Mouse (Mus musculus): ENCODE data around the gene Ppm1h. TPM values are rescaled to one million over a fixed set of nuclear protein-coding genes. Genes with fewer than 3 reads are reported as not detected.
"Not testable (repeated sequence)": the region's sequence is repeated elsewhere in the genome, so short reads cannot be mapped to it uniquely, and the experiment has no call there.

Ppm1h gene
- polyA plus RNA-seq, 1 experiment from 2014 or later: 24.7 TPM

DNA sequence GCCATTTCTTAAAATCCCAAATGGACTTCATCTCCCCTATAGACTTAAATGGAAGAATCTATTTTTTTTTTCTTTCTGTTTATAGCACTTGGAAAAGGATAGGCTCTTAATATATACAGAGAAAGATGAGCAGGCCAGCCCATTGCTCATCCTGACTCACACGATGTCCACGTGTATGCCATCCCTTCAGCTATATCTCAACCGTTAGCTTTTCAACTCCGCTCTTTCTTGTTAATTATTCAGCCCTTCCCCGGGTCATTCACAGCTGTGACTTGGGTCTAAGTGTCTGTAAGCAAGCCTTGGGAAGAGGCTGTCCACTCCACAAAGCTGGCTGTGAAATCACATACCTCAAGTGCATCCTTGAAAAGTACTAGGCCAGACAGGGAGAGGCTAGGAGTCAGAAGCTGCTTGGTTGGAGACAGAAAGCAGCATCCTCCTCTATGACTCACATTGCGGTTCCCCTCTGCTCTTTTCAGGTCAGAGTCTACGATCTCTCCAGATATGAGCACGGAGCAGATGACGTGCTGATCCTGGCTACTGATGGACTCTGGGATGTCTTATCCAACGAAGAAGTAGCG is 241.7 kb downstream of the Ppm1h start:
- peaks cover 11% of the 10 kb centered on the region for H3K36me3 ChIP-seq (ENCODE audit: insufficient read depth, low read length)
- ATAC-seq (ENCODE audit: low FRiP score, low TSS enrichment): no peak
- H3K4me3 ChIP-seq (ENCODE audit: low read length): no peak overlapping the region
- H3K27me3 ChIP-seq (ENCODE audit: insufficient read depth, low read length): no peaks in the 10 kb centered on the region
- H3K4me1 ChIP-seq (ENCODE audit: insufficient read depth, low read length): peaks cover 10% of the 10 kb centered on the region; the same call in 1 of the 2 replicates
- H3K27ac ChIP-seq (ENCODE audit: low read length): no peak overlapping the region
- 95% methylated on average over 11 of the region's 11 CpGs for WGBS
- no peaks in the 10 kb centered on the region for H3K9me3 ChIP-seq (ENCODE audit: low read length)
- no peak overlapping the region for H3K9ac ChIP-seq (replicated peaks; ENCODE audit: low read length)
- H3K4me2 ChIP-seq (replicated peaks; ENCODE audit: low read depth, low read length): no peak overlapping the region

- Histone ChIP-seq H3K27me3 (ENCODE audit: insufficient read depth, low read length) (no peaks in the 10 kb centered on the region), H3K4me1 (ENCODE audit: insufficient read depth, low read length) (no peaks in the 10 kb centered on the region), H3K9ac (replicated peaks; ENCODE audit: low read length) (no peak overlapping the region), H3K36me3 (ENCODE audit: insufficient read depth, low read length) (peaks cover 14% of the 10 kb centered on the region), H3K4me3 (ENCODE audit: low read length) (no peak overlapping the region), H3K27ac (ENCODE audit: low read length) (no peak overlapping the region), H3K4me2 (replicated peaks; ENCODE audit: low read depth, low read length) (no peak overlapping the region), H3K9me3 (ENCODE audit: low read length) (no peaks in the 10 kb centered on the region)
- WGBS: 44% methylated on average over 7 of the region's 7 CpGs
- ATAC-seq (ENCODE audit: low FRiP score, low TSS enrichment): no peak
Observed at GRCm38 (mm10) chr10:122922226-122922625, 243.7 kb downstream of the Ppm1h start.

DNA sequence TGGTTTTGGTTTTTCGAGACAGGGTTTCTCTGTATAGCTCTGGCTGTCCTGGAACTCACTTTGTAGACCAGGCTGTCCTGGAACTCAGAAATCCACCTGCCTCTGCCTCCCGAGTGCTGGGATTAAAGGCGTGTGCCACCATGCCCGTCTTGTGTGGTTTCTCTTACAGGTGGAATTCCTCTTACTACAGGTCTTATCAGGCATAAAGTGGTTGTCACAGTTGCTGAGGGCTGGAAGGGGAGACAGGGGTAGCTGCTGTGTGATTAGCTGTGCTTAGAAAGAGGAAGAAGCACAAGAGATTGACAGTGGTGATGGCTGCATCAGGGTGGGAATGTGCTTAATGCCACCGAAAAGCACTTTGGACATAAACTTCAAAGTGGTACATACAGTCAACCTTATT is 246.0 kb downstream of the Ppm1h start:
- ATAC-seq (ENCODE audit: low FRiP score, low TSS enrichment); H3K36me3 ChIP-seq (ENCODE audit: insufficient read depth, low read length); H3K9ac ChIP-seq (replicated peaks; ENCODE audit: low read length); H3K4me1 ChIP-seq (ENCODE audit: insufficient read depth, low read length); H3K4me2 ChIP-seq (replicated peaks; ENCODE audit: low read depth, low read length); H3K27ac ChIP-seq (ENCODE audit: low read length); H3K27me3 ChIP-seq (ENCODE audit: insufficient read depth, low read length); H3K4me3 ChIP-seq (ENCODE audit: low read length); H3K9me3 ChIP-seq (ENCODE audit: low read length): not testable (repeated sequence)
- WGBS: 75% methylated on average over 5 of the region's 5 CpGs

- no peak overlapping the region for H3K27ac ChIP-seq (ENCODE audit: low read length)
- no peak overlapping the region for H3K9ac ChIP-seq (replicated peaks; ENCODE audit: low read length)
- H3K4me1 ChIP-seq (ENCODE audit: insufficient read depth, low read length): peaks cover 21% of the 10 kb centered on the region
- peaks cover 2% of the 10 kb centered on the region; the same call in 1 of the 2 replicates for H3K36me3 ChIP-seq (ENCODE audit: insufficient read depth, low read length)
- WGBS: 91% methylated on average over 4 of the region's 4 CpGs
- no peak for ATAC-seq (ENCODE audit: low FRiP score, low TSS enrichment)
- H3K4me2 ChIP-seq (replicated peaks; ENCODE audit: low read depth, low read length): no peak overlapping the region
- no peaks in the 10 kb centered on the region for H3K27me3 ChIP-seq (ENCODE audit: insufficient read depth, low read length)
- no peaks in the 10 kb centered on the region for H3K9me3 ChIP-seq (ENCODE audit: low read length)
- H3K4me3 ChIP-seq (ENCODE audit: low read length): no peak overlapping the region
Observed at GRCm38 (mm10) chr10:122926275-122926674, 247.7 kb downstream of the Ppm1h start.

DNA sequence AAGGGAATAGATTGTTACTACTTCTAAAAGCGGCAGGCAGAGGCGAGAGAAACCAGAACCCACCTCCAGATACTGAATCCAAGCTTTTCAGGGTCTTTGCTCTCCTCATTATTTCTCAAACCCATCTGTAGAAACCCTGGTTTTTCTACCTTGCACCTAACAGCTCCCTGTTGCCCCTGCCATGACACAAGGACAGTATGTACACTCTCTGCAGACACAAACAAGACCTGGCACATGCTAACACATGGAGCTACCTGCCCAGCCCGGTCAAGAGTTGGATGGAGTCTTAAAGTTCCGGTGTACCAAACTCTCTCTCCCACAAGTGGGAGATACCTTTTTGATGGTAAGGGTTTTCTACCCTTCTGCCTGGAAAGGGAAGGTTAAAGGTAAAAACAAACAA is 252.0 kb downstream of the Ppm1h start:
- H3K4me2 ChIP-seq (replicated peaks; ENCODE audit: low read depth, low read length): no peak overlapping the region
- 0 out of 2 replicates have a peak, but pooled peaks cover 2% of the 10 kb centered on the region for H3K36me3 ChIP-seq (ENCODE audit: insufficient read depth, low read length)
- H3K4me3 ChIP-seq (ENCODE audit: low read length): no peak overlapping the region
- H3K27me3 ChIP-seq (ENCODE audit: insufficient read depth, low read length): no peaks in the 10 kb centered on the region
- peaks cover 29% of the 10 kb centered on the region for H3K4me1 ChIP-seq (ENCODE audit: insufficient read depth, low read length)
- WGBS: 81% methylated on average over 4 of the region's 4 CpGs
- no peak for ATAC-seq (ENCODE audit: low FRiP score, low TSS enrichment)
- no peaks in the 10 kb centered on the region for H3K9me3 ChIP-seq (ENCODE audit: low read length)
- H3K9ac ChIP-seq (replicated peaks; ENCODE audit: low read length): no peak overlapping the region
- H3K27ac ChIP-seq (ENCODE audit: low read length): no peak overlapping the region

- ATAC-seq (ENCODE audit: low FRiP score, low TSS enrichment): peak; percentile 72
- H3K27ac ChIP-seq (ENCODE audit: low read length): peak overlapping the region; percentile 57
- no peak overlapping the region for H3K9ac ChIP-seq (replicated peaks; ENCODE audit: low read length)
- H3K9me3 ChIP-seq (ENCODE audit: low read length): no peaks in the 10 kb centered on the region
- peaks cover 29% of the 10 kb centered on the region for H3K4me1 ChIP-seq (ENCODE audit: insufficient read depth, low read length)
- 19% methylated on average over 13 of the region's 13 CpGs for WGBS
- H3K4me2 ChIP-seq (replicated peaks; ENCODE audit: low read depth, low read length): no peak overlapping the region
- no peak overlapping the region for H3K4me3 ChIP-seq (ENCODE audit: low read length)
- H3K27me3 ChIP-seq (ENCODE audit: insufficient read depth, low read length): no peaks in the 10 kb centered on the region
- H3K36me3 ChIP-seq (ENCODE audit: insufficient read depth, low read length): no peaks in the 10 kb centered on the region
Observed at GRCm38 (mm10) chr10:122931193-122931832, 252.8 kb downstream of the Ppm1h start.

GRCm38 (mm10) chr10:122931851-122932550 is 253.4 kb downstream of the Ppm1h start:
- no peaks in the 10 kb centered on the region for H3K27me3 ChIP-seq (ENCODE audit: insufficient read depth, low read length)
- H3K4me3 ChIP-seq (ENCODE audit: low read length): no peak overlapping the region
- no peak overlapping the region for H3K4me2 ChIP-seq (replicated peaks; ENCODE audit: low read depth, low read length)
- 0 out of 2 replicates have a peak, but pooled peaks have one; percentile 9 for ATAC-seq (ENCODE audit: low FRiP score, low TSS enrichment)
- H3K9me3 ChIP-seq (ENCODE audit: low read length): no peaks in the 10 kb centered on the region
- peaks cover 29% of the 10 kb centered on the region for H3K4me1 ChIP-seq (ENCODE audit: insufficient read depth, low read length)
- 71% methylated on average over 10 of the region's 10 CpGs for WGBS
- no peak overlapping the region for H3K9ac ChIP-seq (replicated peaks; ENCODE audit: low read length)
- peak overlapping the region; percentile 57 for H3K27ac ChIP-seq (ENCODE audit: low read length)
- H3K36me3 ChIP-seq (ENCODE audit: insufficient read depth, low read length): no peaks in the 10 kb centered on the region

GRCm38 (mm10) chr10:122933053-122933838 is 254.7 kb downstream of the Ppm1h start:
- peaks cover 29% of the 10 kb centered on the region for H3K4me1 ChIP-seq (ENCODE audit: insufficient read depth, low read length)
- no peaks in the 10 kb centered on the region for H3K27me3 ChIP-seq (ENCODE audit: insufficient read depth, low read length)
- WGBS: 68% methylated on average over 15 of the region's 15 CpGs
- H3K4me2 ChIP-seq (replicated peaks; ENCODE audit: low read depth, low read length): no peak overlapping the region
- H3K27ac ChIP-seq (ENCODE audit: low read length): no peak overlapping the region
- no peak overlapping the region for H3K9ac ChIP-seq (replicated peaks; ENCODE audit: low read length)
- H3K9me3 ChIP-seq (ENCODE audit: low read length): no peaks in the 10 kb centered on the region
- H3K4me3 ChIP-seq (ENCODE audit: low read length): no peak overlapping the region
- ATAC-seq (ENCODE audit: low FRiP score, low TSS enrichment): no peak
- H3K36me3 ChIP-seq (ENCODE audit: insufficient read depth, low read length): no peaks in the 10 kb centered on the region

- H3K4me3 ChIP-seq (ENCODE audit: low read length); H3K36me3 ChIP-seq (ENCODE audit: insufficient read depth, low read length); H3K9ac ChIP-seq (replicated peaks; ENCODE audit: low read length); ATAC-seq (ENCODE audit: low FRiP score, low TSS enrichment); H3K4me2 ChIP-seq (replicated peaks; ENCODE audit: low read depth, low read length); H3K27me3 ChIP-seq (ENCODE audit: insufficient read depth, low read length); H3K9me3 ChIP-seq (ENCODE audit: low read length); H3K27ac ChIP-seq (ENCODE audit: low read length): not testable (repeated sequence)
- H3K4me1 ChIP-seq (ENCODE audit: insufficient read depth, low read length): peaks cover 15% of the 10 kb centered on the region
- no CpG with 5 or more reads among the region's 4 CpGs for WGBS
Observed at GRCm38 (mm10) chr10:122935406-122935805, 256.8 kb downstream of the Ppm1h start.

All from kidney, embryonic 16.5 days (tissue).